Mouse (Mus musculus) CD4-positive naive resting alpha-beta T cell, adult 76 days (primary cell): ENCODE results near the gene Crmp1. TPM values are rescaled to one million over a fixed set of nuclear protein-coding genes. Genes with fewer than 3 reads are reported as not detected.

ENCODE experiments used
- total RNA-seq: library from RNA; stranded (reverse); gene quantifications from one replicate; pipeline ENCODE4 v1.2.4, GENCODE M21; 2023

Crmp1 gene
- 5.1 TPM for total RNA-seq

DNA sequence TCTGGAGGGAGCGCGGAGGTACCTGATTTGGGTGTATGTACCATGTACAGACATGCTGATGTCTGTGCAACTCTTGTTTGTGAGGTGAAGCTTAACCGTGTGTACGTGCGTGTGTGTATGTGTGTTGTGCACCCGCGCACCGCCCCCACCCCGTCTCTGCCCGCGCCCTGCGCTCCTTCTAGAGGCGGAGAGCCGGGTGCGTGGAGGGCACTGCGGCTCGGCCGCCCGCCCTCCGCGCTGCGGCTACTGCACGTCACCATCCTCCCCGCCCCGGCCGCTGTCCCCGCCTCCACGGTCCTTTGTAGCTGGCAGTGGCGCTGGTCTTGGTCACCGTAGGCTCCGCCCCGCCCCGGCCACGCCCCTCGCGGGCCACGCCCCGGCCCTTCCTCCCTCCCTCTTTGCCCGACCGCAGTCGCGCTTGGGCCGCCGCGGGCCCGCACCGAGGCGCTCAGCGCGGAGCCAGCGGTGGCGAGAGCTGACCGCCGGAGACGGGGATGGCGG lies at the start of gene Crmp1:
TSS of gene Crmp1 (plus strand) at position 290 of the 501 bp plus-strand sequence.

DNA sequence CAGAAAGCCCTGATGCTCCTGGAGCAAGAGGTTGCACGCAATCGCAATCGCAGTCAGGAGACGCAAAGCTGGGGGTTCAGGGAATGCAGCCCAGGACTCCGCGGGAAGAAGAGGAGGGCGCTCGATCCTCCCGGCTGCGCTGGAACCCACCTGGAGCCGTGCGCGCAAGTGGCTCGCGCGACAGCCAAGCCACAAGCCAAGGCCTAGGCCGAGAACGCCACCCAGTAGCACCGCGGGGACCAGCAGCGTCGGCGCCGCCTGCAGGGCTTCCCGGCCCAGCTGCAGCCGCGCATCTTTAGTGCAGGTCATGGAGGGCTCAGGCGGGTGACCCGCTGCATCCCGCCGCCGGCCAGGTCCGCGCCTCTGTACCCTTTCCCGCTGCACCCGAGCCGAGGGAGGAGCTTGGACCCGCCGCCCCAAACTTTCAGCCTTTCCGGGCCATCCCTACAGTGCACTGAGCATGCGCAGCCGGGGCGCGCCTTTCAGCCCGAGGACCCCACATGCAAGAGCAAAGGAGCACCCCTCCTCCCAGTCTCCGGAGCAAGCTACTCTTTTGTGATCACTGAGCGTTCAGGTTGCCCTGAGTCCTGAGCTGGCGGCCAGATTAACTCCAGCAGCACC lies 94.9 kb downstream of the Crmp1 start, which contains the start of gene Evc:
TSS of gene Evc (minus strand) at position 410 of the 621 bp plus-strand sequence.

DNA sequence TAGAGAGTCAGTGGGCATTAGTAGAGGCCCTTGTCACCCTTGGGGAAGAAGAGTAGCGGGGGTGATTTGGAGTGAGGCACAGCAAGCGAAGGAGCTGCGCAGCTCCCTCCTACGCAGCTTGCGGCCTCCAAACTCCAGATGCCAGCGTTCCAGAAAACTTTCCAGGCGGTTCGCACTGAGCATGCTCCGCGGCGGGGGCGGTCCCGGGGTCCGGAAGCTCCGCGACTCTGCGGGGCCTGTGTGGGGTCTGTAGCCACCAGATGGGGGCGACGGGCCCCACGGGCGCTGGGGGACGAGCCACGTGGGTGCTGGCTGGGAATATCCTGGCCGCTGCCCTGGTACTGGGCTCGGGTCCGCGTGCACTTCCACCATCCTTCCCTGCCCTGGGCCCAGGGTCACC lies 96.5 kb downstream of the Crmp1 start, which contains the start of gene Evc2:
TSS of gene Evc2 (plus strand) at position 212 of the 400 bp plus-strand sequence.

Other genes starting within 250 kb of the Crmp1 start
- gene Gm1043, start 156.6 kb upstream of the Crmp1 start, total RNA-seq: 22.6 TPM
- gene Evc, start 95.0 kb downstream of the Crmp1 start, total RNA-seq: 1.6 TPM
- not detected for gene Evc2, start 96.6 kb downstream of the Crmp1 start, total RNA-seq